Mouse (Mus musculus): ENCODE results near the gene Wdr92. TPM values are rescaled to one million over a fixed set of nuclear protein-coding genes. Genes with fewer than 3 reads are reported as not detected.
A peak's percentile ranks its signal among the peaks of the same experiment; 100 is the strongest.
"Not testable (repeated sequence)": the region's sequence is repeated elsewhere in the genome, so short reads cannot be mapped to it uniquely, and the experiment has no call there.

The Wdr92 gene
- total RNA-seq, 2 experiments from 2014 or later, result 5.1 to 6.0 TPM

- no peak for DNase-seq (ENCODE audit: extremely low spot score in 1 of 2, low spot score in 2 of 2)
- intact Hi-C loops (cut with DNase I), result loop anchor here (5.0 kb wide), 1 partner anchor 118 kb away; no protein-coding TSS in a partner anchor
Measured at GRCm38 (mm10) chr11:17199840-17200501, 18.1 kb downstream of the Wdr92 start.

- intact Hi-C loops (cut with DNase I), result no loop called here
- DNase-seq (ENCODE audit: extremely low spot score in 1 of 2, low spot score in 2 of 2), result no peak
Measured at GRCm38 (mm10) chr11:17200936-17201335, 19.0 kb downstream of the Wdr92 start.

GRCm38 (mm10) chr11:17202481-17202880 is 20.6 kb downstream of the Wdr92 start:
- intact Hi-C loops (cut with DNase I), result no loop called here
- DNase-seq (ENCODE audit: extremely low spot score in 1 of 2, low spot score in 2 of 2), result no peak

- intact Hi-C loops (cut with DNase I), result loop anchor here (5.0 kb wide), 1 partner anchor 49 kb away; no protein-coding TSS in a partner anchor
- DNase-seq (ENCODE audit: extremely low spot score in 1 of 2, low spot score in 2 of 2), result peak; percentile 96 to 98
Measured at GRCm38 (mm10) chr11:17211258-17212140, 29.6 kb downstream of the Wdr92 start, which contains the start of gene Pno1. Gene Pno1 (minus strand): TSS chr11:17211568.

GRCm38 (mm10) chr11:17212141-17212495 is 30.2 kb downstream of the Wdr92 start:
- DNase-seq (ENCODE audit: extremely low spot score in 1 of 2, low spot score in 2 of 2), result peak in 1 of 2 experiments; percentile 26
- intact Hi-C loops (cut with DNase I), result loop anchor here (5.0 kb wide), 1 partner anchor 50 kb away; no protein-coding TSS in a partner anchor

- intact Hi-C loops (cut with DNase I), result loop anchor here (5.0 kb wide), 1 partner anchor 51 kb away; no protein-coding TSS in a partner anchor
- no peak for DNase-seq (ENCODE audit: extremely low spot score in 1 of 2, low spot score in 2 of 2)
Measured at GRCm38 (mm10) chr11:17212903-17213509, 31.1 kb downstream of the Wdr92 start.

GRCm38 (mm10) chr11:17215475-17215874 is 33.6 kb downstream of the Wdr92 start:
- DNase-seq (ENCODE audit: extremely low spot score in 1 of 2, low spot score in 2 of 2), result no peak
- intact Hi-C loops (cut with DNase I), result no loop called here

- DNase-seq (ENCODE audit: extremely low spot score in 1 of 2, low spot score in 2 of 2), result no peak
- intact Hi-C loops (cut with DNase I), result no loop called here
Measured at GRCm38 (mm10) chr11:17221126-17221525, 39.2 kb downstream of the Wdr92 start.

GRCm38 (mm10) chr11:17232792-17233191 is 50.9 kb downstream of the Wdr92 start:
- no peak for DNase-seq (ENCODE audit: extremely low spot score in 1 of 2, low spot score in 2 of 2)
- intact Hi-C loops (cut with DNase I), result no loop called here

GRCm38 (mm10) chr11:17236449-17237037 is 54.6 kb downstream of the Wdr92 start:
- no peak for DNase-seq (ENCODE audit: extremely low spot score in 1 of 2, low spot score in 2 of 2)
- intact Hi-C loops (cut with DNase I), result no loop called here

- intact Hi-C loops (cut with DNase I); DNase-seq (ENCODE audit: extremely low spot score in 1 of 2, low spot score in 2 of 2): not testable (repeated sequence)
Measured at GRCm38 (mm10) chr11:17238598-17238997, 56.7 kb downstream of the Wdr92 start.

GRCm38 (mm10) chr11:17248715-17249114 is 66.8 kb downstream of the Wdr92 start:
- DNase-seq (ENCODE audit: extremely low spot score in 1 of 2, low spot score in 2 of 2), result no peak
- intact Hi-C loops (cut with DNase I), result no loop called here

- intact Hi-C loops (cut with DNase I), result no loop called here
- peak; percentile 4 to 32 for DNase-seq (ENCODE audit: extremely low spot score in 1 of 2, low spot score in 2 of 2)
Measured at GRCm38 (mm10) chr11:17256813-17257365, 75.0 kb downstream of the Wdr92 start.

- peak; percentile 95 to 99 for DNase-seq (ENCODE audit: extremely low spot score in 1 of 2, low spot score in 2 of 2)
- intact Hi-C loops (cut with DNase I), result no loop called here
Measured at GRCm38 (mm10) chr11:17257443-17257842, 75.5 kb downstream of the Wdr92 start, which contains the start of gene C1d. Gene C1d (plus strand): TSS chr11:17257579.

GRCm38 (mm10) chr11:17257861-17258260 is 76.0 kb downstream of the Wdr92 start:
- peak; percentile 8 to 36 for DNase-seq (ENCODE audit: extremely low spot score in 1 of 2, low spot score in 2 of 2)
- intact Hi-C loops (cut with DNase I), result no loop called here

GRCm38 (mm10) chr11:17267176-17267575 is 85.3 kb downstream of the Wdr92 start:
- DNase-seq (ENCODE audit: extremely low spot score in 1 of 2, low spot score in 2 of 2), result no peak
- intact Hi-C loops (cut with DNase I), result no loop called here

GRCm38 (mm10) chr11:17268801-17269200 is 86.9 kb downstream of the Wdr92 start:
- intact Hi-C loops (cut with DNase I), result no loop called here
- DNase-seq (ENCODE audit: extremely low spot score in 1 of 2, low spot score in 2 of 2), result no peak

- DNase-seq (ENCODE audit: extremely low spot score in 1 of 2, low spot score in 2 of 2), result peak in 1 of 2 experiments; percentile 29
- intact Hi-C loops (cut with DNase I), result loop anchor here (10.0 kb wide), 2 partner anchors 185 to 1585 kb away; no protein-coding TSS in a partner anchor
Measured at GRCm38 (mm10) chr11:17279959-17280358, 98.1 kb downstream of the Wdr92 start.
